Mouse (Mus musculus) cerebellum, postnatal 36 days (tissue): ENCODE data around the gene Smyd3.
"Not testable (repeated sequence)": the region's sequence is repeated elsewhere in the genome, so short reads cannot be mapped to it uniquely, and the experiment has no call there.

Experiments used
- DNase-seq, 2 experiments: peaks; one replicate each; pipeline ENCODE4 v3.0.0; 2021 to 2022; ENCODE audit warnings: mixed read lengths in 2 of 2

Gene Smyd3

GRCm38 (mm10) chr1:179374987-179375386 is 142.9 kb downstream of the Smyd3 start:
- DNase-seq: no peak

DNA sequence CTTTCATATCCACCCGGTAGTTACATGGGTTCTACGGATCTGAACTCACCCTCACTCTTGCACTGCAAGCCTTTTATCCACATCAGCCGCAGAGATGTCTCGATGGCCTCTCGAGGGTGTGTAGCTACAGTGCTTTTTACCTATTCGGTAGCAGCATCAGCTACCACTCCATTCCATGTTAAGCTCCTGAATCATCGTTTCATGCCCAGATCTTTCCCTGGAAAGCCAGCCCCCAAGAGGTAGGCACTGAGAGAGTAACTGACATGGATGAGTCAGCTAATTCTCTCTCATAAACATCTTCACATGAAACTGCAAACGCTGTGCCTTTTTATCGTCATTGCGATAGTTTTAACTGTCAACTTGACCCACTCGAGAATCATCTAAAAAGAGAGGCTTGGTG is 143.9 kb downstream of the Smyd3 start:
- no peak for DNase-seq

DNA sequence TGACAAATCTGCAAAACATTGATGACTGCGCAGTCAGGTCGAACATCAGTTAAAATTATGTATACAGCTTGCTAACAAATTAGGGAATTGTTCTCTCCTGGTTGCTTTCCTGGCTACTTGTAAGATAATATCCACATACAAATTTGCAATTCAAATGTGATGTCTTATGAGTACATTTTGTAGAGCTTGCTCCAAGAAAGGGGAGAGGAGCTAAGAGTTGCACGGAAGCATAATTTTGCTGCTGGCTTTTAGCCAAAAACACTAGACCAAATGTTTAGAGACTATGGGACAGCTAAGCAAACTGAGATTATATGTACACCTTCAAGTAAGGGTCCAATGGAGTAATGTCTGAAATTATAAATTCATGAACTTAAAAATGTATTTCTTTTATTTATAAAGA is 146.7 kb downstream of the Smyd3 start:
- DNase-seq: no peak

DNA sequence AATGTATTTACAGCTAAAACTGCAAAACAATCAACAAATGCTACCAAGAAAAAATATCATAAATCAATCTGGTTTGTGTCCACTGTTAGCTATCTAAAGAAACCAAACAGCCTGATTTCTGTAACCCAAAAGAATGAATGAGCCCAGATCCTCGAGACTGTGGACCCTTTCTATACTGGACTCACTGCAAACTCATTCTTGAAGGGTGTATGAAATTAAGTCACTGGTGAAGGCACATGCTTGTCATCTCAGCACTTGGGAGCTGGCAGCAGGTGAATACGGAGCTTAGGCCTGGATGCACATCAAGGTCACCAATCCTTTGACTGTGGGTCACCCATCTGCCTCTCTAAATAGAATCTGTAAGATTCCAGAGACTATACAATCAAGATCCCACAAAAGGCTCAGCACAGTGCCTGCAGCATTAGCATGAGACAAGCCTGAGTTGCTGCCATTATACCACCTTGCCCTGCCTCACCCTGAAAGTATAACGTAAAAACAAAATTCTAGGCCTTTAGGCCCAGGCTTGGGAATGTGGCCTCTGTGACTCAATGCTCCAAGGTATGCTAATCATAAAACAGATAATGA is 149.3 kb downstream of the Smyd3 start:
- DNase-seq: no peak

- DNase-seq: no peak
Observed at GRCm38 (mm10) chr1:179361481-179362466, 156.1 kb downstream of the Smyd3 start.

- DNase-seq: no peak
Observed at GRCm38 (mm10) chr1:179357111-179357510, 160.7 kb downstream of the Smyd3 start.

- no peak for DNase-seq
Observed at GRCm38 (mm10) chr1:179354250-179354649, 163.6 kb downstream of the Smyd3 start.

GRCm38 (mm10) chr1:179345318-179345925 is 172.4 kb downstream of the Smyd3 start:
- DNase-seq: no peak

DNA sequence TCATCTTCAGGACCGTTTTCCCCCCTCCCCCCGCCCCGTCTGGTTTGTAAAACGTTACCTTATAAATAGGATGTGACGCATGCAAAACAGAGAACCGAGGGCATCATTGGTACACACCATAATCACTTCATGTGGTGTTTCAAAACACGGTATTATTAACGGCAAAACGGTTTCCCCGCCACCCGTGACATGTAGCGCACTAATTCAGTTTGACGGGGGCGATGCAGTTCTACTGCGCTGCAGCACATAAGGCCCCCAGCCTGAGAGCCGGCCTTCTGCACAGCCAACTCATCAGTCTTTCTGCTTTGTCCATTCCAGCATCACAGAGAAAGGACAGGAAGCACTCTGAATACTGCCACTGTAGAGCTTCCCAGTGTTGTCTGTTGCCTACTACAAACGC is 174.4 kb downstream of the Smyd3 start:
- no peak for DNase-seq

- no peak for DNase-seq
Observed at GRCm38 (mm10) chr1:179341589-179341988, 176.3 kb downstream of the Smyd3 start.

DNA sequence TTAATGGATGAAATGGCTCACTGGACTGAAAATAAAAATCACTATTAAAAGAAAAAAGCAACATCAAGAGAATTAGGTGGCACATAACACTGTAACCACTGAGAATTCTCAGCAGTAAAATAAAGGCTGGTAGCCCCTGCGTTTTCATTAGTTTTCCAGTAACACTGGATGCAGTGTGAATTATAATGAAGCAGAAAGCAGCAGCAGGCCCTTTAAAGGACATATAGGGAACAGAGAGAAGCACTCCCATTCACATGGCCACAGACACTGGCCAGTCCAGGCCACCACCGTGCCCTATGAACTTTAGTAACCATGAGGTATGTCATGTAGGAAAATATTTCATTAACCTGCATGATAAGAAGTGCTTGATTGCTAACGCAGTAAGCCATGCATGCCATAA is 178.8 kb downstream of the Smyd3 start:
- no peak for DNase-seq

DNA sequence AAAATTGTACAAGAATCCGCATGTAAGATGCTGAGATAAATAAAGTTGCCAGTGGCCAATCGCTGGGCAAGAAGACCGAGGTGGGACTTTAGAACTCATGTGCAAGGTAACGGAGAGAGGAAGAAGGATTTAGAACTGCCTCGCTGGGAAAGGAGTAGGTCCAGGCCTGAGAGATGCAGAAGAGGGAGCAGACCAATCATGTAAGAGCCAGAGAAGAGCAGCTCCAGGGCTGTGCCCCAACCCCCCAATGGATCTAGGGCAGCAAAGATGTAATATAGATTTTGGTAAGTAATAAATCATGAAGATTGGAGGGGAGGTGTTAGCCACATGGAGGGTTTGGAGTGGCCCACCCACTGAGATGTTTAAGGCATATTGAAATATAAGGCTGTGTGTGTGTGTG is 180.3 kb downstream of the Smyd3 start:
- DNase-seq: no peak

DNA sequence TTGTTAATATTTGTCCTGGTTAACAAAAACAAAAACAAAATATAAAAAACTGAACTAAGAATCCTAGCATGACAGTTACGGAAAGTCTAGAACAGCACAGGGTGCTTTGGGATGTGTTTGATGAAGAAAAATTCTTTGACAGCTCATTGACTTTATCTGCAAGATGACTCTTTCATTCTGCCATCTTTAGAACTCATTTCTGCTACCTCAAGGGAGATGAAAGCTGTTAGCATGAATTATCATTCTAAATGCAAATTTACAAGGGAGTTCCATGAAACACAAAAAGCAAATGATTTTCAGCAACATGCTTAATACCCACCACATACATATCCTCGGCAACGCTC is 190.9 kb downstream of the Smyd3 start:
- DNase-seq: no peak

- DNase-seq: no peak
Observed at GRCm38 (mm10) chr1:179326262-179326964, 191.4 kb downstream of the Smyd3 start.

- no peak for DNase-seq
Observed at GRCm38 (mm10) chr1:179324271-179324670, 193.6 kb downstream of the Smyd3 start.

DNA sequence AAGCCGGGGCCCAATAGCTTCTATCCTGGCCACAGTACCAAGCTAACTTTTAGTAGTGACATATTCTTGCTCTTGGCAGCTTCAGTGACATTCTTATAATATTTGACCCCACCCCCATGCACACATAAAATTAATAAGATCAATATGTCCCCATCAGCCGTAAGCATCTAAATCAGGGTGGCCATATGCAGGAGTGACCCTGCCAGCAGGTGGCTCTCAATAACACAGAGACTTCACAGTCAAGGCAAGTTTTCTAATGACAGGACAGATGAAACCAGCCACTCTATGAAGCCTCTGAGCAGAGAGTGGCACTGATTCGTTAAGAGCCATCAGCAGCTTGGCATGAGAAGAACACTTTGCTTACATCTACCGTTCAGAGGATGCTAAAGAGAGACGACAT is 204.2 kb downstream of the Smyd3 start:
- no peak for DNase-seq

DNA sequence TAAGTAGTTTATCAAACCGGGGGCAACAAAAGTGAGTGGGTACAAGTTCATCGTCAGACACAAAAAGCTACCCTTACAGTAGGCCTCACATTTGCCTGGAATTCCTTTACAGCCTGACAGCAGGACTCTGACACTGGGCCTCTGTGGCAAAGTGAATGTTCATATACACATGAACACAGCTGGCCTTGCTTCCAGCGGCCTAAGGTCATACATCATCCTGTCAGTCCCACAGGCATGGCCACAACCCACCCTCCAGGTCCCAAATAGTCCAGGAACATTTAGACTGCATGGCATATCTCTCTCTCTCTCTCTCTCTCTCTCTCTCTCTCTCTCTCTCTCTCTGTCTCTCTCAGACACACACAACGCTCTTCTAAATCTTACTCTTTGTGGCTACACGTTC is 208.4 kb downstream of the Smyd3 start:
- DNase-seq: no peak

DNA sequence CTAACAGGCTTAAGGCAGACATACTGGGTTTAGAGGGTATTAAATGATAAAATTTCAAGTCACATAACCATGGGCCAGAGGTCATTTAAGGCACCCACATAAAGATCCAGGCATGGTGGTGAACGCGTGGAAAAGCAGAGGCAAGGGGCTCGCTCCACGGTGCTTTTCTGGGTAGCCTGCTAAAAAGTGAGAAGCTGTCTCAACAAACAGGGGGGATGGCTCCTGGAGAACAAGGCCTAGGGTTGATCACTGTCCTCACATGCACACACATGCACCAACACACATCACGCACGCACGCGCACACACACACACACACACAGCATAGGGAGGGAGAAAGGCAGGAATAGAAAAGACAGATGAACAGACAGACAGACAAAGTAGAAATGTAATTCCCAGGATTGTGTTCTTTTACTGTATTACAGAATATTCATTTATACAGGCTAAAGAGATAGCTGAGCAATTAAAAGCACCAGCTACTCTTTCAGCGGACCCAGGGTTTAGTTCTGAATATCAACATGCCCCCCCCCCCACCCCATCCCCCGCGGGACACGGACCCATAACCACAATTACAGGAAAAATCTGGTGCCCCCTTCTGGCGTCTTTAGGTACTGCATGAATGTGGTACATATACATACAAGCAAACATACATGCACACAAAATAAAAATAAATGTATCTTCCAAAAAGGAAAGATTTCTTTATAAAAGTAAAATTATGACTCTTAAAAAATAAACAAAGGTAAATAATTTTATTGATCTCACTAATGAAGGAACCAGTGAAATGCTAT is 215.2 kb downstream of the Smyd3 start:
- no peak for DNase-seq

DNA sequence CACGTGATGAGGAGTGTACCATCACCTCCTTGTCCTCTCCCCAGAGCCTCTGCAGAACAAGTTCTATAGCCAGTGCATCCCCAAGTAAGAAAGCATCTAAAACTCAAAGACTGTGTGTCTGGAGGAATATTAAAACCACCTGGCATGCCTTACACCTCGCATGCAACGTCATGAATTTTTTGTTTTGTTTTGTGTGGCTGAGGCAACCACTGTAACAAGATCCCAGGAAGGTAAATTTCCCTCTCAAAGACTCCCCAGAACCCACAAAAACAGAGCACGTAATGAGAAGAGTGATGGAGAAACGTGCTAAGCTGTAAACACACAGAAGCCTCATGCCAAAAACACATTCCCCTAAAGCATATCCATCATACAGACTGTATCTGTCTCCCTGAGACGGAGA is 222.2 kb downstream of the Smyd3 start:
- no peak for DNase-seq

DNA sequence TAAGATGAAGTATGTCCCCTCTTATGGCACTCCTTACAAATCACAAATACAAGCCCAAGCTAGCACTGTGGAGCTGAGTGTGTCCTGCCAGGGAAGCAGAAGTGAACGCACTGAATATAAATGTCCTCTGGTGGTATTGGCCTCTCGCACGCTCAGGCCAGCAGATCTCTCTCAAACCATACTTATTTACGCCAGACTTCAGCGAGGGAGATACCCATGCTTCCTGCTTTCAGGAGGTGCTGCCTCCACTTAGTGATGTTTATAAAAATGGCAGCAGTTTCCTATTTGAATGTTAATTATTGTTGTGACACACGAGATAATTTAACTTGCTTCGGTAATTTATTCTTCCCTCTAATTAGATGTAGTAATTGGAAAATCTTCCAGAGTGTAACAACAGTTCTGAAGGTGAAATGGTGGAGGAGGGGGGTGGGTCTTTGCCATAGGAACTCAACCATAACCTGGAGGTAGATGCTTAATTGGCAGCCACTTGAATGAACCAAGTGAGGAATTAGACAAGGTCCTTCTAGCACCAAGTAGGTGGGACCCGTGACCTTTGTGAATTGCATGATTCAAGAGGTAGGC is 224.0 kb downstream of the Smyd3 start:
- DNase-seq: no peak

DNA sequence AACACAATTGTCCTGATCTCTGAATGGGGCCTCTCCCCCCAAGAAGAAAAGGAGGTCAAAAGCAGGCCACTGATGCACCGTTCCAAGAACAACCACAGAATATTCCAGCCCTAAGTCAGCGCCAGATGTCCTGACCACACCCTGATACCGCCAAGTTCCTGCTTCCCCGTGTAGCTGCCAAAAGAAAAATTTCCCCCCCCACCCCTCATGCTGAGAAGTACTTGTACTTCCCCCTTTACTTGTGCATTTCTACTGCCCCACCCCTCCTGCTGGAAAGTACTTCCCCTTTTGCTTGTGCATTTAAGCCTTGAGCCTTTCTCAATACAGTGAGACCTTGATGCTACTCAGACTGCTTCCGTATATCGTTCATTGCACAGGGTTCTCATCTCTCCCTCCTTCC is 227.7 kb downstream of the Smyd3 start:
- DNase-seq: not testable (repeated sequence)

DNA sequence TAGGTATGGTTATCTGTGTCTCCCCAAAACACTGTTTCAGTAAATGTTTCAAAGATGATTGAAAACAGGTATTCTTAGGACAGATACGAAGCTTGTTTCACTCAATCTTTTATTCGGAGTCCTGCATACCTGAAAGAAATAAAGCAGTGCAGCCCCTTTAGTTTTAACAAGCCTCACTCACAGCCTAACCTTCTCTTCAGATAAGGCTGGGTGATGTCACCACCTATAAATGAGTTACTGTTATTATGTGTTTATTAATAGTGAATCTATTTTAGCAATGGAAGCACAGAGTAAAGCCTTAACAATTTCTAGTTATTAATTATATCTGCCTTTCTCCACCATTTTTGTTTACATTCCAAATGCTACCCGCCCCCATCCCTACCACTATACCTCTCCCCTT is 228.1 kb downstream of the Smyd3 start:
- no peak for DNase-seq
